Mouse (Mus musculus) liver, embryonic 13.5 days (tissue): Measurements from ENCODE around the gene Pde4d. TPM values are rescaled to one million over a fixed set of nuclear protein-coding genes. Genes with fewer than 3 reads are reported as not detected.

ENCODE experiments used
- ATAC-seq: fragments of 200-750 bp; cut with Nextera tagmentation; 2 replicates; pipeline ENCODE4 v1.8.0; 2017; ENCODE audit warnings: low read depth, mild to moderate bottlenecking, moderate number of reproducible peaks, moderate library complexity
- DNase-seq: peaks from one replicate; pipeline ENCODE4 v3.0.0; 2022
- H3K27ac ChIP-seq: fragments of 300-500 bp; sonication (generic); 2 replicates; pipeline ENCODE4 v1.5.1; 2015; ENCODE audit warnings: moderate library complexity, mild to moderate bottlenecking, inconsistent platforms
- H3K27me3 ChIP-seq: fragments of 300-500 bp; sonication (generic); 2 replicates; pipeline ENCODE4 v1.6.1; 2015; ENCODE audit warnings: mild to moderate bottlenecking, inconsistent platforms
- H3K36me3 ChIP-seq: fragments of 300-500 bp; sonication (generic); 2 replicates; pipeline ENCODE4 v1.6.1; 2015; ENCODE audit warnings: mild to moderate bottlenecking, inconsistent platforms
- H3K4me1 ChIP-seq: fragments of 300-500 bp; sonication (generic); replicated peaks from 2 replicates; pipeline ENCODE4 v1.6.1; 2015; ENCODE audit warnings: inconsistent platforms
- H3K4me2 ChIP-seq: fragments of 300-500 bp; sonication (generic); 2 replicates; pipeline ENCODE4 v1.6.1; 2015; ENCODE audit warnings: inconsistent platforms, mild to moderate bottlenecking, moderate library complexity
- H3K4me3 ChIP-seq: fragments of 300-500 bp; sonication (generic); replicated peaks from 2 replicates; pipeline ENCODE4 v1.5.1; 2015; ENCODE audit warnings: mild to moderate bottlenecking, inconsistent platforms
- H3K9ac ChIP-seq: fragments of 300-500 bp; sonication (generic); 2 replicates; pipeline ENCODE4 v1.6.1; 2015; ENCODE audit warnings: mild to moderate bottlenecking, inconsistent platforms
- H3K9me3 ChIP-seq: fragments of 300-500 bp; sonication (generic); replicated peaks from 2 replicates; pipeline ENCODE4 v1.6.1; 2016; ENCODE audit warnings: inconsistent platforms
- WGBS: fragments of 180-500 bp; shearing (Covaris S2); methylation state at CpG from one replicate; pipeline ENCODE4 v1.1.7; 2015; ENCODE audit not compliant: insufficient replicate concordance; 5-methylcytosine and 5-hydroxymethylcytosine counted together
- polyA plus RNA-seq: library from polyadenylated mRNA; unstranded; fragments of >200 nt; fragmentation: Nextera tagmentation; extraction: Ambion mirVana; gene quantifications from 2 replicates; pipeline ENCODE4 v1.2.1, GENCODE M21; 2015

Gene Pde4d
- polyA plus RNA-seq, 1 experiment from 2014 or later, result 11.8 TPM

- no peak for ATAC-seq
- no peak overlapping the region for H3K4me2 ChIP-seq
- no peak overlapping the region for H3K9ac ChIP-seq
- no peak overlapping the region for H3K4me3 ChIP-seq
- H3K27me3 ChIP-seq, result no peaks in the 10 kb centered on the region
- no peaks in the 10 kb centered on the region for H3K9me3 ChIP-seq
- 72% methylated on average over 2 of the region's 2 CpGs for WGBS
- H3K27ac ChIP-seq, result 0 out of 2 replicates have a peak overlapping the region, but pooled peaks have one; percentile 16
- H3K36me3 ChIP-seq, result no peaks in the 10 kb centered on the region
- no peak for DNase-seq
- peaks cover 41% of the 10 kb centered on the region for H3K4me1 ChIP-seq
Measured at GRCm38 (mm10) chr13:109807036-109807435, 1357.3 kb downstream of the Pde4d start.

- Histone ChIP-seq H3K36me3 (no peaks in the 10 kb centered on the region), H3K4me2 (0 out of 2 replicates have a peak overlapping the region, but pooled peaks have one; percentile 8), H3K4me1 (peaks cover 41% of the 10 kb centered on the region), H3K9me3 (no peaks in the 10 kb centered on the region), H3K27me3 (no peaks in the 10 kb centered on the region), H3K4me3 (no peak overlapping the region), H3K9ac (no peak overlapping the region), H3K27ac (0 out of 2 replicates have a peak overlapping the region, but pooled peaks have one; percentile 16)
- peak; percentile 43; the same call in 1 of the 2 replicates for ATAC-seq
- no peak for DNase-seq
- 14% methylated on average over 3 of the region's 3 CpGs for WGBS
Measured at GRCm38 (mm10) chr13:109807446-109807845, 1357.7 kb downstream of the Pde4d start.

DNA sequence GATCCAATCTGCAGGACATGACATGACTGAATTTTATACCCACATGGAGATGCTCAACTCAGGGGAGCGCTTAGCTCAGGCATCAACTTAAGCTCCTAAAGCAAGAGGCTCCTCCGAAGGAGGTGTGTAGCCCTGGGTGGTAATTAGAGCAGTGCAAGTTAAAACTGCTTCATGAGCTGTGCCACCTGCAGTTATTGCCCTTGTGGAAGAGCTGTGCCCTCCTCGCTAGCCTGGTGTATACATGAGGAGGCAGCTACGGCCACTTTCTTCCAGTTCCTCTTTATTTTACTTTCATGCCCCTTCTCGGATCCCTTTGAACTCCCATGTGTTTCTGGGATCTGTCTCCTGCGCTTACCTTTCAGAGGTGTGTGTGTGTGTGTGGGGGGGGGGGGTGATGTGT, 1358.3 kb downstream of the Pde4d start:
- 78% methylated on average over 6 of the region's 6 CpGs for WGBS
- Histone ChIP-seq H3K9me3 (no peaks in the 10 kb centered on the region), H3K36me3 (no peaks in the 10 kb centered on the region), H3K27me3 (no peaks in the 10 kb centered on the region), H3K4me3 (no peak overlapping the region), H3K9ac (no peak overlapping the region), H3K4me2 (no peak overlapping the region), H3K27ac (no peak overlapping the region), H3K4me1 (peaks cover 41% of the 10 kb centered on the region)
- ATAC-seq (0 out of 2 replicates have a peak, but pooled peaks have one; percentile 10), DNase-seq (no peak)

GRCm38 (mm10) chr13:109808946-109809345, 1359.2 kb downstream of the Pde4d start:
- Histone ChIP-seq H3K27ac (no peak overlapping the region), H3K4me3 (no peak overlapping the region), H3K4me2 (no peak overlapping the region), H3K4me1 (peaks cover 41% of the 10 kb centered on the region), H3K36me3 (no peaks in the 10 kb centered on the region), H3K27me3 (no peaks in the 10 kb centered on the region), H3K9ac (no peak overlapping the region), H3K9me3 (no peaks in the 10 kb centered on the region)
- 81% methylated on average over 6 of the region's 7 CpGs for WGBS
- no peak for DNase-seq
- ATAC-seq, result no peak

GRCm38 (mm10) chr13:109809646-109810045, 1359.9 kb downstream of the Pde4d start:
- Histone ChIP-seq H3K9ac (no peak overlapping the region), H3K9me3 (no peaks in the 10 kb centered on the region), H3K36me3 (no peaks in the 10 kb centered on the region), H3K4me2 (no peak overlapping the region), H3K4me3 (no peak overlapping the region), H3K4me1 (peaks cover 41% of the 10 kb centered on the region), H3K27me3 (no peaks in the 10 kb centered on the region), H3K27ac (no peak overlapping the region)
- ATAC-seq (no peak), DNase-seq (no peak)
- 76% methylated on average over 4 of the region's 4 CpGs for WGBS

DNA sequence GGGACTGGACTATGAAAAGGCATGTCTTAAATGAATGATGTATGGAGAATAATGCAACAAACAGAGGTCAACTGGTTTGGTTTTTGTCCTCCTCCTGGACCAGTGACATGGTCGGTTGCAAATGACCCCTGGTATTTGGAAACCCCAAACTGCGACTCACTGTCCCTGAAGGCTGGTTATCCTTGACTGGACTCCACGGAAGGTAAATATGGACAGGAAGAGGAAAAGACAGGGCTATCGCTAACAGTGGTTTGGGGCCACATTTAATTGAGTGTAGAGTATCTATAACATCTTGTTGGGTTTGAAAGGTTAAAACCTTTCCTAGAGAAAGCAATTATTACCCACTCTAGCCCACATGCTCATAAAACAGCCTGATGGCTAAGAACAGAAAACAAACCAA, 1364.2 kb downstream of the Pde4d start:
- Histone ChIP-seq H3K9me3 (no peaks in the 10 kb centered on the region), H3K4me1 (peaks cover 1% of the 10 kb centered on the region; the same call in 1 of the 2 replicates), H3K27me3 (no peaks in the 10 kb centered on the region), H3K4me3 (no peak overlapping the region), H3K9ac (no peak overlapping the region), H3K36me3 (no peaks in the 10 kb centered on the region), H3K4me2 (no peak overlapping the region), H3K27ac (no peak overlapping the region)
- 73% methylated on average over 4 of the region's 4 CpGs for WGBS
- no peak for DNase-seq
- ATAC-seq, result no peak

GRCm38 (mm10) chr13:109819071-109819470, 1369.3 kb downstream of the Pde4d start:
- ATAC-seq, result no peak
- H3K9ac ChIP-seq, result no peak overlapping the region
- H3K27ac ChIP-seq, result no peak overlapping the region
- no peaks in the 10 kb centered on the region for H3K9me3 ChIP-seq
- H3K4me3 ChIP-seq, result no peak overlapping the region
- 69% methylated on average over 3 of the region's 3 CpGs for WGBS
- peaks cover 39% of the 10 kb centered on the region for H3K4me1 ChIP-seq
- H3K36me3 ChIP-seq, result no peaks in the 10 kb centered on the region
- H3K27me3 ChIP-seq, result no peaks in the 10 kb centered on the region
- DNase-seq, result no peak
- no peak overlapping the region for H3K4me2 ChIP-seq

DNA sequence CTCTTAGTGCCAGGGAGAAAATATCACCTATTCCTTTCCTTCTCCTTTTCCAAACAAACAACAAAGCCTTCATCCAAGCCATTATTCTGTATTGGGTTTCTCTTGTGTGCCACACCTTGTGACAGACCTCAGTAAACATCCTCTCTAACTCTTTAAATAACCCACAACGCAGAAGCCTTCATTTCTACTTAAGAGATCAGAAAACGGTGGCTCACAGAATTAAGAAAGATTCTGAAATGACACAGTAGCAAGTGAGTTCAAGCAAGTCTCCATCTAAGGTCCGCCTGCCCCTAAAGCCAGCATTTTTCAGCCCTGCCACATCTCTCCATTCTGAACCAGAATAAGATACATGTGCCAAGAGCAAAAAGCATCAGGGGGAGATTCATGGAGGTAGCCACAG, 1370.4 kb downstream of the Pde4d start:
- no peak overlapping the region for H3K27ac ChIP-seq
- no peak overlapping the region for H3K4me3 ChIP-seq
- no peak overlapping the region for H3K9ac ChIP-seq
- H3K9me3 ChIP-seq, result no peaks in the 10 kb centered on the region
- 62% methylated on average over 3 of the region's 3 CpGs for WGBS
- DNase-seq (no peak), ATAC-seq (no peak)
- H3K27me3 ChIP-seq, result no peaks in the 10 kb centered on the region
- H3K4me1 ChIP-seq, result peaks cover 39% of the 10 kb centered on the region
- no peak overlapping the region for H3K4me2 ChIP-seq
- no peaks in the 10 kb centered on the region for H3K36me3 ChIP-seq

GRCm38 (mm10) chr13:109820866-109821265, 1371.1 kb downstream of the Pde4d start:
- Histone ChIP-seq H3K27me3 (no peaks in the 10 kb centered on the region), H3K36me3 (no peaks in the 10 kb centered on the region), H3K9me3 (no peaks in the 10 kb centered on the region), H3K4me2 (no peak overlapping the region), H3K4me1 (peaks cover 39% of the 10 kb centered on the region), H3K27ac (no peak overlapping the region), H3K4me3 (no peak overlapping the region), H3K9ac (no peak overlapping the region)
- WGBS, result 36% methylated on average over 3 of the region's 3 CpGs
- ATAC-seq (no peak), DNase-seq (no peak)

- Histone ChIP-seq H3K9ac (peak overlapping the region; percentile 56; the same call in 1 of the 2 replicates), H3K27ac (peak overlapping the region; percentile 76), H3K9me3 (no peaks in the 10 kb centered on the region), H3K4me1 (peaks cover 40% of the 10 kb centered on the region), H3K36me3 (no peaks in the 10 kb centered on the region), H3K4me3 (peak overlapping the region; percentile 37), H3K27me3 (no peaks in the 10 kb centered on the region), H3K4me2 (peak overlapping the region; percentile 64)
- ATAC-seq (peak; percentile 81), DNase-seq (no peak)
- 29% methylated on average over 8 of the region's 8 CpGs for WGBS
Measured at GRCm38 (mm10) chr13:109821725-109822412, 1372.1 kb downstream of the Pde4d start.

- no peaks in the 10 kb centered on the region for H3K27me3 ChIP-seq
- peaks cover 46% of the 10 kb centered on the region for H3K4me1 ChIP-seq
- ATAC-seq, result peak; percentile 95
- peak overlapping the region; percentile 76 for H3K27ac ChIP-seq
- peak overlapping the region; percentile 56 for H3K9ac ChIP-seq
- H3K9me3 ChIP-seq, result no peaks in the 10 kb centered on the region
- peak; percentile 87 for DNase-seq
- peak overlapping the region; percentile 64 for H3K4me2 ChIP-seq
- WGBS, result 1% methylated on average over 15 of the region's 15 CpGs
- H3K36me3 ChIP-seq, result no peaks in the 10 kb centered on the region
- peak overlapping the region; percentile 37 for H3K4me3 ChIP-seq
Measured at GRCm38 (mm10) chr13:109822413-109823298, 1372.9 kb downstream of the Pde4d start.
